ENCODE assay signal across 10 mouse cellular contexts in genomic region chr8:117386142-117386541, GRCm38 (mm10).
DNase-seq lines count a peak whose midpoint lies in the region; ATAC-seq and TF ChIP-seq lines count a peak whose summit lies in the region.
"Had no signal": no experiment of that assay in that cellular context is flagged by ENCODE, and none has a peak within 500 bp of the region (broad histone marks: within the 10 kb centered on the region; RNA-seq: fewer than 3 reads in every experiment).

No protein-coding gene starts in this region.

- dilution Hi-C loops in CH12.LX (cut with MboI; ENCODE audit: extremely low pct_ligation_motif_present, extremely low pct_unique_long_range_greater_than_20kb, low sequenced_read_pairs): no loop called here

- peaks cover 21% of the 10 kb centered on the region for H3K36me3 ChIP-seq in kidney, embryonic 15.5 days
- peaks cover 11 to 88% of the 10 kb centered on the region in 2 experiments for H3K36me3 ChIP-seq in CH12.LX (replicated peaks in 1 of 2; ENCODE audit: control insufficient read depth in 1 of 2, insufficient read depth in 1 of 2, low read length in 1 of 2)
- H3K36me3 ChIP-seq in lung, postnatal 0 days (ENCODE audit: insufficient read depth, low read length): 0 out of 2 replicates have a peak, but pooled peaks cover 4% of the 10 kb centered on the region
- H3K36me3 ChIP-seq: lung, embryonic 15.5 days had no signal

- 75% methylated on average over 2 of the region's 2 CpGs for WGBS in kidney, embryonic 15.5 days
- WGBS in lung, postnatal 0 days: 75% methylated on average over 2 of the region's 2 CpGs

- in situ Hi-C loops in CH12.LX (cut with MboI; ENCODE audit: low pct_ligation_motif_present, low pct_unique_long_range_greater_than_20kb, low sequenced_read_pairs): loop anchor here (5.0 kb wide), 1 partner anchor 86 kb away; no protein-coding TSS in a partner anchor

- no peak for TF ChIP-seq POLR2A in CH12.LX (IDR thresholded peaks at IDR 0.05; ENCODE audit: low read depth, low read length)

- DNase-seq in adrenal gland, postnatal 14 days: peak; percentile 63
- DNase-seq in adrenal gland, postnatal 4 days (ENCODE audit: low spot score in 2 of 2): no peak
- peak; percentile 54 for DNase-seq in kidney, postnatal 10 days
- DNase-seq in CH12.LX (ENCODE audit: extremely low read depth): peak; percentile 65
- DNase-seq in lung, postnatal 0 days (ENCODE audit: low spot score): peak; percentile 51
- DNase-seq in ovary, postnatal 36 days (ENCODE audit: low spot score): no peak

- no peak overlapping the region for H3K27ac ChIP-seq in kidney, embryonic 15.5 days
- H3K27ac ChIP-seq in CH12.LX (ENCODE audit: insufficient read depth, low read depth): no peak overlapping the region
- H3K27ac ChIP-seq in lung, postnatal 0 days (ENCODE audit: low read length): no peak overlapping the region
- H3K27ac ChIP-seq: embryonic facial prominence, embryonic 12.5 days; lung, embryonic 15.5 days had no signal

- H3K27me3 ChIP-seq in kidney, embryonic 15.5 days: no peaks in the 10 kb centered on the region
- H3K27me3 ChIP-seq in CH12.LX (replicated peaks): no peaks in the 10 kb centered on the region
- no peaks in the 10 kb centered on the region for H3K27me3 ChIP-seq in lung, postnatal 0 days (replicated peaks; ENCODE audit: insufficient read depth, low read length)
- H3K27me3 ChIP-seq: embryonic facial prominence, embryonic 12.5 days; lung, embryonic 15.5 days had no signal

- H3K4me3 ChIP-seq in kidney, embryonic 15.5 days (replicated peaks): no peak overlapping the region
- no peak overlapping the region for H3K4me3 ChIP-seq in CH12.LX (replicated peaks in 1 of 3; ENCODE audit: low read depth in 2 of 3, low read length in 2 of 3, poor library complexity in 1 of 3)
- no peak overlapping the region for H3K4me3 ChIP-seq in lung, postnatal 0 days (ENCODE audit: low read depth, low read length)
- H3K4me3 ChIP-seq: embryonic facial prominence, embryonic 12.5 days; lung, embryonic 15.5 days had no signal

- peak; percentile 15 to 78; a peak in 2 of 4 replicates for TF ChIP-seq CTCF in CH12.LX (conservative IDR thresholded peaks at IDR 0.05 in 1 of 2, IDR thresholded peaks at IDR 0.05 in 1 of 2; ENCODE audit: low read depth in 2 of 2, low read length in 2 of 2)
- TF ChIP-seq CTCF in lung, postnatal 0 days (IDR thresholded peaks at IDR 0.05): peak; percentile 72

- TF ChIP-seq EP300 in CH12.LX (IDR thresholded peaks at IDR 0.05; ENCODE audit: low read length): no peak
- no peak for TF ChIP-seq EP300 in lung, postnatal 0 days (IDR thresholded peaks at IDR 0.05)

- H3K9me3 ChIP-seq in kidney, embryonic 15.5 days (replicated peaks): 0 out of 2 replicates have a peak, but pooled peaks cover 7% of the 10 kb centered on the region
- H3K9me3 ChIP-seq in CH12.LX (replicated peaks; ENCODE audit: low read length): peaks cover 16% of the 10 kb centered on the region
- H3K9me3 ChIP-seq in lung, postnatal 0 days (ENCODE audit: low read length): no peaks in the 10 kb centered on the region
- H3K9me3 ChIP-seq: embryonic facial prominence, embryonic 12.5 days; lung, embryonic 15.5 days had no signal

- no peaks in the 10 kb centered on the region; the same call in 1 of the 2 replicates for H3K79me2 ChIP-seq in CH12.LX (replicated peaks; ENCODE audit: control insufficient read depth, extremely low read depth, insufficient read depth, poor library complexity, severe bottlenecking)

- no peak for ATAC-seq in kidney, embryonic 15.5 days (replicated peaks; ENCODE audit: low FRiP score)
- ATAC-seq in lung, postnatal 0 days: no peak
- ATAC-seq in activated CD4-positive, CD25-positive, alpha-beta regulatory T cell, adult 4 months: no peak

- no peak overlapping the region for H3K4me2 ChIP-seq in kidney, embryonic 15.5 days
- no peak overlapping the region for H3K4me2 ChIP-seq in CH12.LX (ENCODE audit: insufficient read depth, low read depth, poor library complexity, severe bottlenecking)
- no peak overlapping the region for H3K4me2 ChIP-seq in lung, postnatal 0 days (replicated peaks; ENCODE audit: low read depth, low read length)
- H3K4me2 ChIP-seq: embryonic facial prominence, embryonic 12.5 days; lung, embryonic 15.5 days had no signal

- peaks cover 35% of the 10 kb centered on the region for H3K4me1 ChIP-seq in kidney, embryonic 15.5 days
- H3K4me1 ChIP-seq in CH12.LX (ENCODE audit: control insufficient read depth in 1 of 2, insufficient read depth in 2 of 2): peaks cover 17 to 33% of the 10 kb centered on the region in 2 experiments
- H3K4me1 ChIP-seq in lung, postnatal 0 days (ENCODE audit: insufficient read depth, low read depth, low read length): peaks cover 4% of the 10 kb centered on the region; the same call in 1 of the 2 replicates

- H3K9ac ChIP-seq in kidney, embryonic 15.5 days: no peak overlapping the region
- H3K9ac ChIP-seq in CH12.LX (ENCODE audit: insufficient read depth, low read depth): no peak overlapping the region
- no peak overlapping the region for H3K9ac ChIP-seq in lung, postnatal 0 days (replicated peaks; ENCODE audit: low read depth)
- H3K9ac ChIP-seq: embryonic facial prominence, embryonic 12.5 days; lung, embryonic 15.5 days had no signal

- TF ChIP-seq RAD21 in CH12.LX (IDR thresholded peaks at IDR 0.05; ENCODE audit: low read depth, low read length): peak; percentile 69

TF ChIP-seq in CH12.LX, 34 proteins besides CTCF, POLR2A, EP300 and RAD21:
- TF ChIP-seq JUND (conservative IDR thresholded peaks at IDR 0.05; ENCODE audit: low read depth, low read length): no peak
- TF ChIP-seq MXI1 (IDR thresholded peaks at IDR 0.05; ENCODE audit: low read depth, low read length): no peak
- TF ChIP-seq USF2 (conservative IDR thresholded peaks at IDR 0.05; ENCODE audit: low read depth, low read length): no peak
- TF ChIP-seq SIN3A (IDR thresholded peaks at IDR 0.05; ENCODE audit: low read length): no peak; the same call in 1 of the 2 replicates
- TF ChIP-seq SMC3 (IDR thresholded peaks at IDR 0.05; ENCODE audit: low read depth, low read length): peak; percentile 86
- TF ChIP-seq ZMIZ1 (IDR thresholded peaks at IDR 0.05; ENCODE audit: low read depth, low read length): no peak
- peak; percentile 51; the same call in 1 of the 2 replicates for TF ChIP-seq NELFE (IDR thresholded peaks at IDR 0.05; ENCODE audit: low read depth, low read length)
- no peak for TF ChIP-seq CHD1 (IDR thresholded peaks at IDR 0.05; ENCODE audit: low read depth, low read length)
- TF ChIP-seq IRF4 (IDR thresholded peaks at IDR 0.05; ENCODE audit: low read depth, low read length): 0 out of 2 replicates have a peak, but pooled peaks have one; percentile 18

Comparison
In these comparisons a context has a peak if more than half of its experiments do, and no peak if none do; other contexts are left out.
1. DNase-seq: peak in adrenal gland, postnatal 14 days (single experiment), kidney, postnatal 10 days (single experiment), CH12.LX (single experiment) and lung, postnatal 0 days (single experiment); none in adrenal gland, postnatal 4 days (0 of 2) and ovary, postnatal 36 days (single experiment).